Mouse (Mus musculus) forebrain, embryonic 16.5 days (tissue): ENCODE measurements around the gene Zfp933. TPM values are rescaled to one million over a fixed set of nuclear protein-coding genes. Genes with fewer than 3 reads are reported as not detected.

ENCODE experiments used
- ATAC-seq: fragments of 200-750 bp; cut with Nextera tagmentation; 2 replicates; pipeline ENCODE4 v1.8.0; 2017; ENCODE audit warnings: mild to moderate bottlenecking, moderate library complexity
- H3K27ac ChIP-seq: fragments of 300-500 bp; sonication (generic); 2 replicates; pipeline ENCODE4 v1.5.1; 2014; ENCODE audit warnings: low read length, control low read depth
- H3K27me3 ChIP-seq: fragments of 300-500 bp; sonication (generic); replicated peaks from 2 replicates; pipeline ENCODE4 v1.6.1; 2014; ENCODE audit warnings: low read length; ENCODE audit not compliant: control insufficient read depth, insufficient read depth
- H3K36me3 ChIP-seq: fragments of 300-500 bp; sonication (generic); 2 replicates; pipeline ENCODE4 v1.6.1; 2014; ENCODE audit not compliant: control insufficient read depth, insufficient read depth
- H3K4me1 ChIP-seq: fragments of 300-500 bp; sonication (generic); replicated peaks from 2 replicates; pipeline ENCODE4 v1.6.1; 2014; ENCODE audit warnings: low read length; ENCODE audit not compliant: control insufficient read depth, insufficient read depth
- H3K4me2 ChIP-seq: fragments of 300-500 bp; sonication (generic); 2 replicates; pipeline ENCODE4 v1.6.1; 2014; ENCODE audit warnings: mild to moderate bottlenecking, low read length, control low read depth
- H3K4me3 ChIP-seq: fragments of 300-500 bp; sonication (generic); replicated peaks from 2 replicates; pipeline ENCODE4 v1.5.1; 2014; ENCODE audit warnings: mild to moderate bottlenecking, low read length, control low read depth
- H3K9ac ChIP-seq: fragments of 300-500 bp; sonication (generic); replicated peaks from 2 replicates; pipeline ENCODE4 v1.6.1; 2014; ENCODE audit warnings: low read depth, low read length, control low read depth
- H3K9me3 ChIP-seq: fragments of 300-500 bp; sonication (generic); 2 replicates; pipeline ENCODE4 v1.6.1; 2016; ENCODE audit warnings: low read length; ENCODE audit not compliant: control insufficient read depth
- WGBS: fragments of 180-500 bp; shearing (Covaris S2); extraction: QIAGEN DNeasy Blood & Tissue Kit; methylation state at CpG from one replicate; pipeline ENCODE4 v1.1.7; 2014; 5-methylcytosine and 5-hydroxymethylcytosine counted together
- polyA plus RNA-seq: library from polyadenylated mRNA; unstranded; fragments of >200 nt; fragmentation: Nextera tagmentation; extraction: Ambion mirVana; gene quantifications from 2 replicates; pipeline ENCODE4 v1.2.1, GENCODE M21; 2015

Zfp933 gene
- polyA plus RNA-seq: 8.8 and 10.1 TPM in 2 replicates

DNA sequence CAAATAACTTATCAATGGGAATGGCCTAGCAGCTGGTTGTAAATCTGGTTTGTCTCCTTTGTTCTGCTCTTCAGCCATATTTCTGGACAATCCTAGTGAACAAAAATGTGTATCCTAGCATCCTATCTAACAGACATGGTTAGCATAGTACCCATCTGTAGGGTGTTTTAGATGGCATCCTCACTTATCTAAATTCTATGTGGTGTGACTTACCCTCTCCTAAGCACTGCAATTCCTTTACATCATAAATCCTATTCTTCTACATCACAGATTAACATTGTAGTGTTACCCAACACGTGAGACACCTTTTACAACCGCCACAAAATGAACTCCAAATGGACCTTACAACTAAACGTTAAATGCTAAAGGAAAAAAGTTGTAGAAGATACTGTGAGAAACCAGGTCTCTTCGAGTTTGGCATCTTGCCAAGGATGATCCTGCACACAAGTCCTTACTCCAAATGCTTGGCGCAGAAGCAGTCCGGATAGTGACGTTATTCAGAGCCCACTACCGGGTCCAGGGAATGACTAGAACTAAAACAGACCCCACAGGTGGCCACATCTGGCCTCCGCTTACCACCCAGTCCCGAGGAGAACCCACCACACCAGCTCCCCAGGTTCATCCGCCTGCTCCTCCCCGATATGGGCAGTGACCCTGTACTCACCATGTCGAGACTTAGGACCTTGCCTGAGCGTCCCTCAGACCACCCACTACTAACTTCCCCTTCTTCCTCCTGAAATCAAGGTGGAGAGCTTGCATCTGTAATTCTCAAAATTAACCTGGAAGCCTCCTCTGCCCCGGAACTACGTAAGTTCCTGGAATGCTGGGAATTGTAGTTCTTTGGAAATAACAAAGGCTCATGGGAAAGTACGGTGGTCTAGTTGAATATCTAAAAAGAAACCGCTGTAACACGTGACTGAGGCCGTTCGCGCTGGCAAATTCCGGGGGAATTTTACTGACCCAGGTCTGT, at the start of gene Zfp933:
Gene Zfp933 (minus strand): TSS at position 753 of the 970 bp plus-strand sequence.
- Histone ChIP-seq H3K9ac (peak within 1 kb of the TSS; percentile 76), H3K9me3 (peaks cover 14% of the 10 kb centered on the region), H3K4me1 (peaks cover 15% of the 10 kb centered on the region), H3K27ac (no peak within 1 kb of the TSS), H3K36me3 (peaks cover 17% of the 10 kb centered on the region), H3K4me3 (peak within 1 kb of the TSS; percentile 79), H3K4me2 (peak within 1 kb of the TSS; percentile 73), H3K27me3 (no peaks in the 10 kb centered on the region)
- WGBS: 2% methylated on average over 23 of the region's 23 CpGs
- peak; percentile 92 for ATAC-seq

GRCm38 (mm10) chr4:147897348-147897747, 49.2 kb upstream of the Zfp933 start:
- no peak overlapping the region for H3K9ac ChIP-seq
- H3K9me3 ChIP-seq: no peaks in the 10 kb centered on the region
- 94% methylated on average over 3 of the region's 3 CpGs for WGBS
- no peak for ATAC-seq
- H3K4me2 ChIP-seq: no peak overlapping the region
- H3K36me3 ChIP-seq: peaks cover 31% of the 10 kb centered on the region
- no peak overlapping the region for H3K27ac ChIP-seq
- no peaks in the 10 kb centered on the region for H3K4me1 ChIP-seq
- H3K4me3 ChIP-seq: no peak overlapping the region
- no peaks in the 10 kb centered on the region for H3K27me3 ChIP-seq

GRCm38 (mm10) chr4:147896411-147896810, 48.2 kb upstream of the Zfp933 start:
- Histone ChIP-seq H3K27me3 (no peaks in the 10 kb centered on the region), H3K4me3 (no peak overlapping the region), H3K36me3 (peaks cover 31% of the 10 kb centered on the region), H3K9ac (no peak overlapping the region), H3K4me1 (no peaks in the 10 kb centered on the region), H3K27ac (no peak overlapping the region), H3K4me2 (no peak overlapping the region), H3K9me3 (no peaks in the 10 kb centered on the region)
- WGBS: 72% methylated on average over 1 of the region's 1 CpGs
- ATAC-seq: no peak

DNA sequence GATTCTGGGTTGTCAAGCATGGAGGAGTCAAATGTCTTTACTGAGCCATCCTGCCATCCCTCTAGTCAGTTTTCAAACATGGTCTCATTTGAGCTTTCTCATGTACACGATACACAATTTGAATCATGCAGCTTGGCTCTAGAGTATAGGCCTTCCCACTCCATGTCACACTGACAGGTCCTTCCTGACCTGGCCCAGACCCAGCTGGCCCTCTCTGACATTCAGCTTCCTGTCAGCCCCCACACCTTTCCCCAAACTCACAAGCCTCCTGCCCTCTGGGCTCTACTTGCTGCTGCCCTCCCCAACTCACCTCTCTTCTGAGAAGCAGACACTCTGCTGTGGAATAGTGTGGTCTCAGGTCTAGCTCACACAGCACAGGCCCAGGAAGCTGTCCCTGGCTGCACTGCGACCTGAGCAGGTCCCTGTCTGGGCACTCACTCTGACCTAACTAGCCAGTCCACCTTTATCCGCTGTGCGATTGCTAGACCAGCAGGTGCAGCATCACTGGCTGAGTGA, 47.7 kb upstream of the Zfp933 start:
- no peaks in the 10 kb centered on the region for H3K9me3 ChIP-seq
- no peaks in the 10 kb centered on the region for H3K27me3 ChIP-seq
- H3K27ac ChIP-seq: no peak overlapping the region
- no peak overlapping the region for H3K4me3 ChIP-seq
- H3K9ac ChIP-seq: no peak overlapping the region
- WGBS: 92% methylated on average over 4 of the region's 4 CpGs
- H3K4me1 ChIP-seq: no peaks in the 10 kb centered on the region
- H3K4me2 ChIP-seq: no peak overlapping the region
- no peak for ATAC-seq
- H3K36me3 ChIP-seq: peaks cover 31% of the 10 kb centered on the region

- H3K4me2 ChIP-seq: no peak overlapping the region
- H3K27ac ChIP-seq: no peak overlapping the region
- ATAC-seq: no peak
- H3K9ac ChIP-seq: no peak overlapping the region
- H3K4me1 ChIP-seq: no peaks in the 10 kb centered on the region
- H3K36me3 ChIP-seq: peaks cover 47% of the 10 kb centered on the region
- no peaks in the 10 kb centered on the region for H3K9me3 ChIP-seq
- no peaks in the 10 kb centered on the region for H3K27me3 ChIP-seq
- no peak overlapping the region for H3K4me3 ChIP-seq
- 94% methylated on average over 6 of the region's 6 CpGs for WGBS
Observed at GRCm38 (mm10) chr4:147890341-147890740, 42.2 kb upstream of the Zfp933 start.

DNA sequence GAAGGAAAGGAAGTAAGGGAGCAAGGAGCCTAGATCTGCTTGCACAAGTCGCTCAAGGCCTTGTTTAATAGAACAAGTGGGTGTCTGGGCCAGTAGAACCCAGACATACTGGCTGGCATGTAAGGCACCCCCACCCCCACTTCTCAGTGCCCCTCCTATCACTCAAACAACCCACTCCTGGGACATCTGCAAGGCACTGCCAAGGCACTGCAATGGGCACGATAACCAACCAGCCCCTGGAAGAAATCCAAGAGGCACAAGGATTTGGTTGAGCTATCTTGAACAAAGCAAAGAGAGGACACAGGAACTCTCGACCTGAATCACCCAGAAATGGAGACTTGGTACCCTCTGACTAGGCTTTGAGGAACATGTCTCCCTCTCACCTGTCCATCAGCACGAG, 40.1 kb upstream of the Zfp933 start:
- Histone ChIP-seq H3K4me2 (no peak overlapping the region), H3K4me3 (no peak overlapping the region), H3K4me1 (no peaks in the 10 kb centered on the region), H3K36me3 (peaks cover 49% of the 10 kb centered on the region), H3K27me3 (no peaks in the 10 kb centered on the region), H3K9me3 (no peaks in the 10 kb centered on the region), H3K9ac (no peak overlapping the region), H3K27ac (no peak overlapping the region)
- no peak for ATAC-seq
- 82% methylated on average over 4 of the region's 4 CpGs for WGBS

DNA sequence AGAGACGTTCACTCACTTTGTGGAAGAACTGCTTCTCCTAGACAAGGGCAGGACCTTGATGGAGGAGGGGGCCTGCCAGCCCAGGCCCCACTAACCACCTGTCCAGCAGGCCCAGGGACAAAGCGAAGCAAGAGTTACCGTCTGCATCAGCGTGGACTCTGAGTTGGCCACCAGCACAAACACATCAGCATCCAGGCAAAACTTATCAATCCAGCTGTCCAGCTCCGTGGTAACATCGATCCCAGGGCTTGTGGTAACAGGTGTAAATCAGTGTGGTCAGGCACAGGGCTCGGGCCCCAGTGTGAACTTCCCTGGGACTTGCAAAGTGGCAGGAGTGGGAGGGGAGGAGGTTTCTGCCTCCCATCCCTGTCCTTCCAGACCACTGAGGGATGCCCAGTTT, 39.1 kb upstream of the Zfp933 start:
- no peak overlapping the region for H3K27ac ChIP-seq
- peaks cover 55% of the 10 kb centered on the region for H3K36me3 ChIP-seq
- no peaks in the 10 kb centered on the region for H3K4me1 ChIP-seq
- ATAC-seq: no peak
- no peak overlapping the region for H3K9ac ChIP-seq
- no peaks in the 10 kb centered on the region for H3K27me3 ChIP-seq
- no peak overlapping the region for H3K4me3 ChIP-seq
- H3K9me3 ChIP-seq: no peaks in the 10 kb centered on the region
- 96% methylated on average over 7 of the region's 7 CpGs for WGBS
- no peak overlapping the region for H3K4me2 ChIP-seq

DNA sequence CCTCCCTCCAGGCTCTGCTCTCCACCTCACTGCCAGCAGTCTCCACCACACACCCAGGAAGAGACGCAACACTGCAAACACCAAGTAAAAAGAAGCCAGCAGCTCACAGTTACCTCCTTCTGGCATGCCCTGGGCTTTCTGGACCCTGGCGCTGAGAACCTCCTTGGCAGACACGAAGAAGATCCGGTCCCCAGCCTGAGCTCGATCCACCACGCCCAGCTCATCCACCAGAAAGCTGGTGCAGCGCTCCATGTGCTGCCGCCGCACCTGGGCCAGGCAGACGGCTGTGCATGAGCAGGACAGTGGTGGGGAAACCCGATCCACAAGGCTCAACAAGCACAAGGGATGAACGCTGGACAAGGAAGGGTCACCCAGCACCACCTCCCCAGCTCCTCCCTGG, 38.0 kb upstream of the Zfp933 start:
- H3K27ac ChIP-seq: no peak overlapping the region
- H3K27me3 ChIP-seq: no peaks in the 10 kb centered on the region
- no peaks in the 10 kb centered on the region for H3K4me1 ChIP-seq
- H3K9me3 ChIP-seq: no peaks in the 10 kb centered on the region
- ATAC-seq: no peak
- no peak overlapping the region for H3K4me2 ChIP-seq
- peaks cover 67% of the 10 kb centered on the region for H3K36me3 ChIP-seq
- no peak overlapping the region for H3K4me3 ChIP-seq
- WGBS: 94% methylated on average over 12 of the region's 12 CpGs
- H3K9ac ChIP-seq: no peak overlapping the region

DNA sequence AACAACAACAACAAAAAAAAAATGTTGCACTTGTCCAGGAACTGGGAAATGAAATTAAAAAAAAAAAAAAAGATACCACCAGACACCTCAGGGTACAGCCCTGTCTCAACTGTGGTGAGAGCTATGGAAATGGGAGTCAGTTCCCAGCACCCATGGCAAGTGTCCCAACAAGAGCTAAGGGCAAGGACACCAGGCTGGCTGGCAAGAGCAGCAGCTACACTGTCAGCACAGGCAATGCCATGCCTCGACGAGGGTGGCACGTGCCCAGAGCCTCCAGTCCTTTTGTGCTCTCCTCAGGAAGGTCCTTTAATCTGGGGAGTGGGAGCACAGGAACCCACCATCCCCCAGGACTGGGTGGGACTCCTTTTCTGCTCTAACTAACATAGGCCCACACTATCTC, 36.0 kb upstream of the Zfp933 start:
- no peak for ATAC-seq
- 85% methylated on average over 3 of the region's 3 CpGs for WGBS

More for the DNA sequence above, 36.0 kb upstream of the Zfp933 start:
- no peak overlapping the region for H3K4me2 ChIP-seq
- no peaks in the 10 kb centered on the region for H3K9me3 ChIP-seq
- H3K36me3 ChIP-seq: peaks cover 65% of the 10 kb centered on the region
- no peak overlapping the region for H3K4me3 ChIP-seq
- no peak overlapping the region for H3K9ac ChIP-seq
- no peaks in the 10 kb centered on the region for H3K27me3 ChIP-seq
- H3K27ac ChIP-seq: no peak overlapping the region
- no peaks in the 10 kb centered on the region for H3K4me1 ChIP-seq
